Mouse (Mus musculus): ENCODE results near the gene Tmem132d. TPM values are rescaled to one million over a fixed set of nuclear protein-coding genes. Genes with fewer than 3 reads are reported as not detected.

Tmem132d gene
- polyA plus RNA-seq, 1 experiment from 2014 or later, result 0.54 TPM

DNA sequence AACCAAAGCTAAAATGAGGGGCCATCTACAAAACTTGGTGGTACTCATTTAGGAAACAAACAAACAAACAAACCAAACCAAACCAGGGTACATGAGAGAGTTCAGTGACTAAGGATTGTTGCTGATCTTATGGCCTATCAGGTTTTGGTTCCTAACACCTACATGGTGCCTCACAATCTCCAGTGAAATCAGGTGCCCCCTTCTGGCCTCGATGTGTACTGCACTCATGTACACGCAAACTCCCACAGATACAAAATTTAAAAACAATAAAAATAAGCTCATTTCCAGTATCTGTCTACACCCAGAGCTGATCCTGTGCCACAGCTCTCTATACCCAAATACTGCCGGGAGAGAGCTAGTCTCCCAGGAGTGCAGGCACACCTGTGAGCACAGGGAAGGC, 495.0 kb downstream of the Tmem132d start:
- WGBS, result 68% methylated on average over 3 of the region's 3 CpGs

DNA sequence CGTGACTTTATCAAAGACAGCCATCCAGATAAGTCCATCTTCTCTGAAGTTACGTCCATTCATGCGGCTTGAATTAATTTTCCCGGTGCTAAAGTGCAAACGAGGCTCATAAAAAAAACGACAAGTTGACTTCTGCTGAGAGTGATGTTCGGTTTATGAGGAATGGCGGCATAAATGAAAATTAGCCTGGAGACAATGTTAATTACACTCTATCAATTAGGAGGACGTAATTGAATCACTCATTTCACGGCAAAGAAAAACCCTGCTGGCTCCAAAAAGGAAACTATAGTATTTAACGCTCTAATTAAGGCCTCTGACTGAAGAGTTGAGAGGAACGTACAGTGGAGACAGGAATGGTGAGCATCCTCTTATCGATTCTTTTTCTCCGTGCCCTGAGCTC, 503.2 kb downstream of the Tmem132d start:
- no peak overlapping the region for H3K4me3 ChIP-seq
- 90% methylated on average over 14 of the region's 14 CpGs for WGBS
- H3K27ac ChIP-seq, result no peak overlapping the region
- H3K27me3 ChIP-seq (ENCODE audit: insufficient read depth, poor library complexity, severe bottlenecking), result peaks cover 17% of the 10 kb centered on the region
- H3K9me3 ChIP-seq, result no peaks in the 10 kb centered on the region
- H3K36me3 ChIP-seq, result no peaks in the 10 kb centered on the region
- peaks cover under 1% of the 10 kb centered on the region for H3K4me1 ChIP-seq (replicated peaks)
- DNase-seq (ENCODE audit: low spot score), result no peak

More for the DNA sequence above, 495.0 kb downstream of the Tmem132d start:
- Histone ChIP-seq H3K27ac (no peak overlapping the region), H3K4me3 (no peak overlapping the region), H3K36me3 (no peaks in the 10 kb centered on the region), H3K27me3 (ENCODE audit: insufficient read depth, poor library complexity, severe bottlenecking) (no peaks in the 10 kb centered on the region), H3K4me1 (replicated peaks) (no peaks in the 10 kb centered on the region), H3K9me3 (no peaks in the 10 kb centered on the region)
- DNase-seq (ENCODE audit: low spot score), result no peak

DNA sequence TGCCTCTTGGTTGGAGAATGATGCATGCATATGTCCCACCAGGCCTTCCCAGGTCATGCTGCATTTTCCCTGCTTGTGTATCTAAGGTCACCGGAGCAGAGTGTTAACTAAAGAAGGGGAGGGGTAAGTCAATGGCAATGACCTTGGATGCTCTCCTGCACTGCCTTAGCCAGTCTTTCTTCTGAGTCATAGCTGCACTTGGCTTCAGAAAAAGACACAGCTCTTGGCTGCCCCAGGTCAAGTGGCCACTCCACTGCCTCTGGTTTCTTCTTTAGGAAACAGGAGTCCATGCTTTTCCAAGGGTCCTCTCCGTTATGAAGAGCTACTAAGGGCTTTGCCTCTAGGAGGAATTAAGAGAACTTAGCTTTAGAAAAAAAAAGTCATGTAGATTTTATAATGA, 506.2 kb downstream of the Tmem132d start:
- no peak for DNase-seq (ENCODE audit: low spot score)
- no peak overlapping the region for H3K4me3 ChIP-seq
- WGBS, result 85% methylated on average over 2 of the region's 2 CpGs
- H3K27ac ChIP-seq, result no peak overlapping the region
- H3K36me3 ChIP-seq, result no peaks in the 10 kb centered on the region
- H3K27me3 ChIP-seq (ENCODE audit: insufficient read depth, poor library complexity, severe bottlenecking), result peaks cover 32% of the 10 kb centered on the region
- peaks cover 23% of the 10 kb centered on the region for H3K4me1 ChIP-seq (replicated peaks)
- no peaks in the 10 kb centered on the region for H3K9me3 ChIP-seq

DNA sequence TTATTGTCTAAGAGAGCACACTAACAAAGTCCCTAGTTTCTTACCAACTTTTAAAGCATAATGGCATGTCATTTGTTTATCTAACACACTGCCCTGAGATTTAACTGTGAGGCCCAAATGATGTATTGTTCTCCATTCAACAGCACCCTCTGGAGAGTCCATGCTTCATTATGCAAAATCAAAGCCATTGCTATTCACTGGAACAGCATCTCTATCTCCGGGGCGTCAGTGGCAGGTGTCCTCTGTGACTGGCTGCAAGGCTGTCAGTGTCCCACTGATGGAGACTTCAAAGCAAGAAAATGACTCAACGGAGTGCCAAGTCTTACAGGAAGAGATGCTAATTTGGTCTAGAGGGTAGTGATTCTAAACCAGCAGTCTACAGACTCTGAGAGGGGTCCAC, 508.8 kb downstream of the Tmem132d start:
- WGBS, result 22% methylated on average over 3 of the region's 3 CpGs
- DNase-seq (ENCODE audit: low spot score), result peak; percentile 46

DNA sequence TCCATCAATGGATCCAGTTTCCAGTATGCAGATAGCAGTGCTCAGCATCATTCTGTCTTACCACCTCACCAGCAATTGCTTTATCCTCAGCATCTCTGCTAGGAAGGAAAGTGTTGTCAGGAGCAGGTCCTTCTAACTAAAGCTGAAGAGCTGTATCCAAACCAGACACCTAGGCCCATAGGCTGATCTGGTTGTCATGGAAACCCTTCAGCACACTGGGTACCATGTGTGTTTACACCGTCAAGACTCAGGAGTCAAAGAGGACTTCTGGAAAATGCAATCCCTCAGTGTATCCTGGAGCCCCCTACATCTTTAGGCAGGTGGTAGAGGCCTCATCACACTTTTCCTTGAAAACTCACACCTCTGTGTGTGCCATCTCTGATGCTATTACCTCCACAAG, 513.7 kb downstream of the Tmem132d start:
- WGBS, result 78% methylated on average over 1 of the region's 1 CpGs
- no peak for DNase-seq (ENCODE audit: low spot score)

More for the DNA sequence above, 508.8 kb downstream of the Tmem132d start:
- Histone ChIP-seq H3K27ac (no peak overlapping the region), H3K27me3 (ENCODE audit: insufficient read depth, poor library complexity, severe bottlenecking) (peaks cover 51% of the 10 kb centered on the region), H3K36me3 (no peaks in the 10 kb centered on the region), H3K4me3 (no peak overlapping the region), H3K9me3 (no peaks in the 10 kb centered on the region), H3K4me1 (replicated peaks) (peaks cover 26% of the 10 kb centered on the region)

DNA sequence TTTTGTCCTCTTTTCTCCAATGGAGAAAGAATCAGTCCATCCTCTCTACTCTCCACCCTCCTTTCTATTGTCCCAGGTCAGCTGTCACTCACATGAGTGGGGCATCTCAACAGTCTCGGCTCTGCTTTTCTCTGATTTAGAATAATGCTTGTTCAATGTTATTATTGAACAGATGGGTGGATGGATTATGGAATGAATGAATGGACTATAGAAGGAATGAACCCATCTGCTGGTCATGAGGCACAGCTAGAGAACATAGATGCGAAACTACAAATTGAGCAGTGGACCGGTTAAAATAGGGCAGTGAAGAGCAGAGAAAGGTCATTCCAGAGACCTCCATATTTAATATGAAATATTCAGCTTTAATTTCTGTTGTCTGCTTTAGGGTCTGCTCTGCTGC, 514.5 kb downstream of the Tmem132d start:
- no peaks in the 10 kb centered on the region for H3K9me3 ChIP-seq
- DNase-seq (ENCODE audit: low spot score), result no peak
- peaks cover 36% of the 10 kb centered on the region for H3K27me3 ChIP-seq (ENCODE audit: insufficient read depth, poor library complexity, severe bottlenecking)
- no peak overlapping the region for H3K27ac ChIP-seq
- H3K4me1 ChIP-seq (replicated peaks), result peaks cover 24% of the 10 kb centered on the region
- 82% methylated on average over 3 of the region's 3 CpGs for WGBS
- H3K4me3 ChIP-seq, result no peak overlapping the region
- H3K36me3 ChIP-seq, result no peaks in the 10 kb centered on the region

More for the DNA sequence above, 513.7 kb downstream of the Tmem132d start:
- H3K27ac ChIP-seq, result no peak overlapping the region
- H3K4me1 ChIP-seq (replicated peaks), result peaks cover 32% of the 10 kb centered on the region
- H3K27me3 ChIP-seq (ENCODE audit: insufficient read depth, poor library complexity, severe bottlenecking), result peaks cover 36% of the 10 kb centered on the region
- no peaks in the 10 kb centered on the region for H3K36me3 ChIP-seq
- no peak overlapping the region for H3K4me3 ChIP-seq
- no peaks in the 10 kb centered on the region for H3K9me3 ChIP-seq

DNA sequence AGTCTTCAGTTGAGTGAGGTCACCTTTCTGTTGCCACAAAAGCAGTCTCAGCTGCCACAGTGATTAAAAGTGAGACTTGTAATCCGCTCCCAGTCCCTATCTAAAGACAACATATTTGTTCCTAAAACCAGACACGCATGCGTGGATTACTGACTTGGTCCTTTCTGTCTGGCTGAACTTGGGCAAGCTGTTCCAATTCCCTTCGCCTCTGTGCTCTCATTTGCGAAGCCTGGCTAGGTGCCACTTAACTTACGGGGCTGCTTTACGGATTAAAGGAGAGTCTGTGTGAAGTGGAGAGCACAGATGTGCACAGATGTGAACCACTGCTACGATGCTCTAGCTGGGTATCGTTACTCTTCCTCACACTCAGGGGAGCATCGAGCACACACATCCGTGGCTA, 518.7 kb downstream of the Tmem132d start:
- peaks cover 12% of the 10 kb centered on the region; the same call in 1 of the 2 replicates for H3K4me1 ChIP-seq (replicated peaks)
- WGBS, result 91% methylated on average over 11 of the region's 11 CpGs
- 0 out of 2 replicates have a peak, but pooled peaks cover 3% of the 10 kb centered on the region for H3K27me3 ChIP-seq (ENCODE audit: insufficient read depth, poor library complexity, severe bottlenecking)
- DNase-seq (ENCODE audit: low spot score), result no peak
- H3K9me3 ChIP-seq, result no peaks in the 10 kb centered on the region
- H3K4me3 ChIP-seq, result no peak overlapping the region
- H3K27ac ChIP-seq, result no peak overlapping the region
- no peaks in the 10 kb centered on the region for H3K36me3 ChIP-seq

DNA sequence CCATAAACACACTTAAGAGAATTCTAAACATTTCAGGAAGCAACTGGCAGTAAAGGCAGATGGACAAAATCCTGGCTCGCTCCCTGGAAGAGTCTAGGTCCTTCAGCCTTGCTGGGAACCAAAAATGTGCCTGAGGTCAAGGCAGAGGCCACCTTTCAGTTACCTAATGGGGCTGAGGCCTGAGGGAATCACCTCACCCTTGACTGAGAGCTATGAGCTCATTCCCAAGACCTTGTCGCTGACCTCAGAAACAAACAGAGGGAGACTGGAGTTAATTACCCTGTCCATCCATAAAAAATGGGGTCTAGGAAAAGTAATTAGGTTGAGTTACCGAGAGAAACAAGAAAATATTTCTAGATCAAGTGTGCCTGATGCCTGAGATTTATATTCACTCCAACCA, 521.3 kb downstream of the Tmem132d start:
- H3K27ac ChIP-seq, result no peak overlapping the region
- no peak overlapping the region for H3K4me3 ChIP-seq
- no peaks in the 10 kb centered on the region for H3K9me3 ChIP-seq
- H3K27me3 ChIP-seq (ENCODE audit: insufficient read depth, poor library complexity, severe bottlenecking), result no peaks in the 10 kb centered on the region
- no peaks in the 10 kb centered on the region for H3K36me3 ChIP-seq
- no peak for DNase-seq (ENCODE audit: low spot score)
- H3K4me1 ChIP-seq (replicated peaks), result no peaks in the 10 kb centered on the region
- 80% methylated on average over 3 of the region's 3 CpGs for WGBS

DNA sequence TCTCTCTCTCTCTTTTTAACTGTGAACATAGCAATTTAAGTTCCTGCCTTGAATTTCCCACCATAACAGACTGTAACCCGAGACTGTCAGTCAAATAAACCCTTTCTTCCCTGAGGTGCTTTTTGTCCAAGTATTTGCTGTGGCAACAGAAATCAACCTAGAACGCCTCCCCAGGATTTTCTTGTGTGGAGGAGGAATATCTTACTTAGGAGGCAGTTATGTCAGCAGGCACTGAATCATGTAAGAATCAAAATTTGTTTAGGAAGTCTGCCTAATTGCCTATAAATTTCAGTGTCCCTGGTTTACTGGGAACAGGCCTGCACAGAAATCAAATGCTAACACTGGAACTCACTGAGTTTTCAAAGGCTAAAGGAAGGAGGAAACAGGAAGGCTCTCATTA, 522.5 kb downstream of the Tmem132d start:
- H3K4me1 ChIP-seq (replicated peaks), result no peaks in the 10 kb centered on the region

DNA sequence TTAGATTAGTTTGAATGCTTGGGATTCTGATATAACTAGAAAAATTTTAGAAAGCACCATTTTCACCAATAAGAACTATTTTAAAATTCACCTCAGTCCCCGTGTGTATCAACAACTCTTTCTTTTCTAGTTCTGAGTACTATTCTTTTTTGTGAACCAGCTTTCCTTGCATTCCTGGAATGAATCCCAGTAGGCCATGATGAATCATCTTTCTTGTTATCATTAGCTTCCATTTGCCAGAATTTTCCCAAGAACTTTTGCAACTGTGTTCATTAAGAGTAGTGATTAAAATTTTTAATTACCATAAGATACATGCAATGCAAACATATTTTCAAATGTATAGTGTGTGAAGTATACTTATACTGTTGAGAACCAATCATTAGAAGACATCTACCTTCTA, 537.7 kb downstream of the Tmem132d start:
- Histone ChIP-seq H3K36me3 (no peaks in the 10 kb centered on the region), H3K9me3 (no peaks in the 10 kb centered on the region), H3K4me3 (no peak overlapping the region), H3K27ac (no peak overlapping the region), H3K4me1 (replicated peaks) (no peaks in the 10 kb centered on the region), H3K27me3 (ENCODE audit: insufficient read depth, poor library complexity, severe bottlenecking) (no peaks in the 10 kb centered on the region)
- 85% methylated on average over 1 of the region's 1 CpGs for WGBS
- no peak for DNase-seq (ENCODE audit: low spot score)

More for the DNA sequence above, 522.5 kb downstream of the Tmem132d start:
- Histone ChIP-seq H3K27me3 (ENCODE audit: insufficient read depth, poor library complexity, severe bottlenecking) (no peaks in the 10 kb centered on the region), H3K9me3 (no peaks in the 10 kb centered on the region), H3K36me3 (no peaks in the 10 kb centered on the region), H3K27ac (no peak overlapping the region), H3K4me3 (no peak overlapping the region)
- no peak for DNase-seq (ENCODE audit: low spot score)
- 67% methylated on average over 2 of the region's 2 CpGs for WGBS

DNA sequence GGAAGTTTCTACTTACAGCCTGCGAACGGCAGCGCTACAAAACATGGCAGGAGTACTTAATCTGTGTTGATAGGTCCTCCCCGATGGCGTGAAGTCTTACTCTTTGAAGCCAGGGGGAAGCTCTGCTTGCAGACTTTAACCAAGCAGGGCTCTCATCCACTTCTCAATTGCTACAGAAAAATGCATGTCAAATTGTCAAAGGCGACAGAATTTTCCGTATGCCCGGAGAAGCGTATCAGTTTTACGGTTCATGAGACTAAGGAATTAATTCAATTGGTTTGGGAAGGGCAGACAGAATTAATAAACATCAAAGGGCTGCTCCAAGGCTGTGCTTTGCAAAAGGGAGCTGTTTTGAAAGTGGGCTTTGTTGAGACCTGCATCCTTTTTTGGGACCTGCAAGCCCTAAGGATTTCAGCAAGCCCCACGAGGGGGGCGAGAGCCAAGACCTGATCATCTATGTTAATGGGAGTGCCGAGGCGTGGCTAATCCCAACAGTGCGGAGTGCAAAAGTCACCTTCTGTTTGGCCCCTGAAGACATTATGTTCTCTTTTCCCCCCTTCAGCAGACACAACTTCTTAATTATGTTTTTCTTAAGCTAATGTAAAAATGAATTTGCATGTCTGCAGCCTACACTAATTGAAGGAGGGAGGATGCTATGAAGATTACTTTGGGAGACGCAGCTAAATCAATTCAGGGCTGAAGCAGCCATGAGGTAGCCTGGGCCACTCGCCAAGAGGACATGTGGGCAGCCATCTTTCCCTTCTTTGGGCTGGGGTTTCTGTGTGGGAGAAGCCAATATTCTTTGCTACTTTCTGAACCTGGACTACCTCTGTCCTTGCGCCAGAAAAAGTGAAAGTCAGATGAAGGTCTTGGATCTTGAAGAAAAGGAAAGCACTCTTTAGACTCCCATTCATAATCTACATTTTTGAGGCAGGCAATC, 547.0 kb downstream of the Tmem132d start:
- H3K27me3 ChIP-seq (ENCODE audit: insufficient read depth, poor library complexity, severe bottlenecking), result no peaks in the 10 kb centered on the region
- 69% methylated on average over 18 of the region's 18 CpGs for WGBS
- no peak overlapping the region for H3K27ac ChIP-seq
- DNase-seq (ENCODE audit: low spot score), result peak; percentile 5
- no peak overlapping the region for H3K4me3 ChIP-seq
- H3K4me1 ChIP-seq (replicated peaks), result no peaks in the 10 kb centered on the region
- peaks cover 13% of the 10 kb centered on the region for H3K9me3 ChIP-seq
- no peaks in the 10 kb centered on the region for H3K36me3 ChIP-seq

DNA sequence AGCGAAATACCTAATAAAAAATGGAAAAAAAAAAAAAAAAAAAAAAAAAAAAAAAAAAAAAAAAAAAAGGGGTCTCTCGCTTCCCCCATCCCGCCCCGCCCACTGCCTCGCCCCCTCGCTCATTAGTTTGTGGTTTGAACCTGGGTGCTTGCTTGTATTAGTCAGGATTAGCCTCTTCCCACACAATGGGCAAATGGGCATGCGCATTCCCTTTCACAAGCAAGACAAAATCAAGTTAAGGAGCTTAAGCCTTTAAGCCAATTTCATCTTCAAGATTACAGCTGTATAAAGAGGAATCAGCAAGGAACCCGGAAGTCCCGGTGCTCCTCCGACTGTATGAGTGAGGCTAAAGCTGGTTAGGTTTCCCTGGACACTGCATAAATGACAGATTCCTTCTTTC, 549.9 kb downstream of the Tmem132d start:
- Histone ChIP-seq H3K36me3 (no peaks in the 10 kb centered on the region), H3K4me3 (no peak overlapping the region), H3K27ac (no peak overlapping the region), H3K27me3 (ENCODE audit: insufficient read depth, poor library complexity, severe bottlenecking) (no peaks in the 10 kb centered on the region), H3K9me3 (peaks cover 13% of the 10 kb centered on the region), H3K4me1 (replicated peaks) (no peaks in the 10 kb centered on the region)
- no peak for DNase-seq (ENCODE audit: low spot score)
- WGBS, result 72% methylated on average over 9 of the region's 10 CpGs

DNA sequence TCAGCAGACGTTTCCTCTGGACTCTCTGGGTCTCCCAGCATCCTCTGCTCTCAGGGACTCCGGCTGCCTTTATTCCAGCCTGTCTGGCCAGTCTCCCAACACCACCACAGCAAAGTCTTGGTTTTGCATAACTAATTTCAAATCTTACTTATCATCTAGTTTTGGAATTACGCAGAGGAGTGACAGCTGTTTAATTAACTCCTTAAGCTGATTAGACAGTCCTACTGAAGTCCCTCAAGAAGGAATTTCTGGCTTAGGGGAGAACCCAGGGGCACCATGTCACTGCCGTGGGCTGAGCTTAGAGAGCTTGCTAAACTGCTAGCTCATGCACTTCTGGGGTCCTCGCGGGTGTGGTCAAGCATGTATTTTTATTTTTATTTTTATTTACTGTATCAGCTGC, 558.4 kb downstream of the Tmem132d start:
- no peaks in the 10 kb centered on the region for H3K27me3 ChIP-seq (ENCODE audit: insufficient read depth, poor library complexity, severe bottlenecking)
- WGBS, result 82% methylated on average over 6 of the region's 6 CpGs
- DNase-seq (ENCODE audit: low spot score), result no peak

More for the DNA sequence above, 558.4 kb downstream of the Tmem132d start:
- Histone ChIP-seq H3K9me3 (no peaks in the 10 kb centered on the region), H3K27ac (no peak overlapping the region), H3K4me3 (no peak overlapping the region), H3K4me1 (replicated peaks) (no peaks in the 10 kb centered on the region), H3K36me3 (no peaks in the 10 kb centered on the region)

All from hindbrain, embryonic 10.5 days (tissue).